Mouse (Mus musculus) limb, embryonic 14.5 days (tissue): Measurements from ENCODE around the gene Pfkm. TPM values are rescaled to one million over a fixed set of nuclear protein-coding genes. Genes with fewer than 3 reads are reported as not detected.

Experiments
- ATAC-seq: fragments of 200-750 bp; cut with Nextera tagmentation; 2 replicates; pipeline ENCODE4 v1.8.0; 2017; ENCODE audit warnings: low read depth, moderate number of reproducible peaks, moderate TSS enrichment; ENCODE audit not compliant: low FRiP score
- DNase-seq: peaks from one replicate; pipeline ENCODE4 v3.0.0-alpha.2; 2015; ENCODE audit warnings: low spot score
- H3K27ac ChIP-seq: fragments of 300-500 bp; sonication (generic); replicated peaks from 2 replicates; pipeline ENCODE4 v1.5.1; 2014; ENCODE audit warnings: low read depth, mild to moderate bottlenecking, low read length, moderate library complexity, mixed read lengths
- H3K27me3 ChIP-seq: fragments of 300-500 bp; sonication (generic); 2 replicates; pipeline ENCODE4 v1.6.1; 2014; ENCODE audit warnings: low read length, mixed read lengths; ENCODE audit not compliant: control insufficient read depth, insufficient read depth
- H3K36me3 ChIP-seq: fragments of 300-500 bp; sonication (generic); 2 replicates; pipeline ENCODE4 v1.6.1; 2014; ENCODE audit warnings: mild to moderate bottlenecking, low read length, moderate library complexity, mixed read lengths; ENCODE audit not compliant: control insufficient read depth, insufficient read depth
- H3K4me1 ChIP-seq: fragments of 300-500 bp; sonication (generic); 2 replicates; pipeline ENCODE4 v1.6.1; 2014; ENCODE audit warnings: antibody characterized with exemption, low read length, mixed read lengths; ENCODE audit not compliant: control insufficient read depth, insufficient read depth
- H3K4me2 ChIP-seq: fragments of 300-500 bp; sonication (generic); replicated peaks from 2 replicates; pipeline ENCODE4 v1.6.1; 2014; ENCODE audit warnings: low read depth, mild to moderate bottlenecking, low read length, moderate library complexity; ENCODE audit not compliant: severe bottlenecking
- H3K4me3 ChIP-seq: fragments of 300-500 bp; sonication (generic); replicated peaks from 2 replicates; pipeline ENCODE4 v1.5.1; 2014; ENCODE audit warnings: low read length
- H3K9ac ChIP-seq: fragments of 300-500 bp; sonication (generic); 2 replicates; pipeline ENCODE4 v1.6.1; 2014; ENCODE audit warnings: mild to moderate bottlenecking, low read depth, low read length, moderate library complexity; ENCODE audit not compliant: severe bottlenecking
- H3K9me3 ChIP-seq: fragments of 300-500 bp; sonication (generic); 2 replicates; pipeline ENCODE4 v1.6.1; 2016; ENCODE audit warnings: low read length; ENCODE audit not compliant: control insufficient read depth
- POLR2A ChIP-seq: fragments of 200-500 bp; IDR thresholded peaks from 2 replicates; pipeline ENCODE4 v1.8.0; 2012; ENCODE audit warnings: inconsistent platforms, mild to moderate bottlenecking, moderate library complexity, borderline replicate concordance; ENCODE audit not compliant: insufficient read depth, insufficient read length; ENCODE audit errors: extremely low read depth
- WGBS: fragments of 180-500 bp; shearing (Covaris S2); extraction: QIAGEN DNeasy Blood & Tissue Kit; methylation state at CpG from one replicate; pipeline ENCODE4 v1.1.7; 2014; 5-methylcytosine and 5-hydroxymethylcytosine counted together
- polyA plus RNA-seq, 2 experiments: library from polyadenylated mRNA; depleted of rRNA in 1 of 2; stranded (reverse) in 1 of 2; unstranded in 1 of 2; fragments of >200 nt; fragmentation: Nextera tagmentation in 1 of 2; extraction: Ambion mirVana in 1 of 2; gene quantifications; 2 replicates each; pipeline versions ENCODE4 v1.2.1 to v1.2.3; 2012 to 2014

The Pfkm gene
- polyA plus RNA-seq, 2 experiments: 49.8 to 75.8 TPM

GRCm38 (mm10) chr15:98055246-98055645, 37.1 kb upstream of the Pfkm start:
- WGBS: 37% methylated on average over 5 of the region's 5 CpGs
- no peak for TF ChIP-seq POLR2A

GRCm38 (mm10) chr15:98065881-98066280, 26.5 kb upstream of the Pfkm start:
- no peaks in the 10 kb centered on the region for H3K27me3 ChIP-seq
- WGBS: 93% methylated on average over 5 of the region's 5 CpGs
- no peak overlapping the region for H3K4me3 ChIP-seq
- DNase-seq (no peak), ATAC-seq (no peak)
- H3K9me3 ChIP-seq: no peaks in the 10 kb centered on the region
- H3K9ac ChIP-seq: no peak overlapping the region
- H3K4me2 ChIP-seq: no peak overlapping the region
- peaks cover 85% of the 10 kb centered on the region for H3K36me3 ChIP-seq
- no peak overlapping the region for H3K27ac ChIP-seq
- TF ChIP-seq POLR2A: no peak
- no peaks in the 10 kb centered on the region for H3K4me1 ChIP-seq

More at GRCm38 (mm10) chr15:98055246-98055645, 37.1 kb upstream of the Pfkm start:
- ATAC-seq (no peak), DNase-seq (peak; percentile 60)
- Histone ChIP-seq H3K4me2 (no peak overlapping the region), H3K36me3 (peaks cover 67% of the 10 kb centered on the region), H3K9ac (no peak overlapping the region), H3K4me3 (no peak overlapping the region), H3K9me3 (no peaks in the 10 kb centered on the region), H3K4me1 (no peaks in the 10 kb centered on the region), H3K27ac (no peak overlapping the region), H3K27me3 (no peaks in the 10 kb centered on the region)

- no peak overlapping the region for H3K4me3 ChIP-seq
- no peak overlapping the region for H3K4me2 ChIP-seq
- TF ChIP-seq POLR2A: no peak
- peaks cover 83% of the 10 kb centered on the region for H3K36me3 ChIP-seq
- H3K4me1 ChIP-seq: no peaks in the 10 kb centered on the region
- 96% methylated on average over 12 of the region's 12 CpGs for WGBS
- DNase-seq: no peak
- H3K9me3 ChIP-seq: no peaks in the 10 kb centered on the region
- no peak for ATAC-seq
- no peak overlapping the region for H3K27ac ChIP-seq
- H3K27me3 ChIP-seq: no peaks in the 10 kb centered on the region
- H3K9ac ChIP-seq: no peak overlapping the region
These were observed 25.8 kb upstream of the Pfkm start for GRCm38 (mm10) chr15:98066602-98067001.

GRCm38 (mm10) chr15:98067492-98067891, 24.9 kb upstream of the Pfkm start:
- no peak for TF ChIP-seq POLR2A

GRCm38 (mm10) chr15:98068506-98068905, 23.9 kb upstream of the Pfkm start:
- Histone ChIP-seq H3K4me2 (no peak overlapping the region), H3K27ac (no peak overlapping the region), H3K36me3 (peaks cover 75% of the 10 kb centered on the region), H3K9me3 (no peaks in the 10 kb centered on the region), H3K9ac (no peak overlapping the region), H3K27me3 (no peaks in the 10 kb centered on the region), H3K4me3 (no peak overlapping the region), H3K4me1 (no peaks in the 10 kb centered on the region)
- TF ChIP-seq POLR2A: no peak
- ATAC-seq (no peak), DNase-seq (no peak)
- 87% methylated on average over 9 of the region's 9 CpGs for WGBS

More at GRCm38 (mm10) chr15:98067492-98067891, 24.9 kb upstream of the Pfkm start:
- Histone ChIP-seq H3K36me3 (peaks cover 86% of the 10 kb centered on the region), H3K4me2 (no peak overlapping the region), H3K27me3 (no peaks in the 10 kb centered on the region), H3K9ac (no peak overlapping the region), H3K4me3 (no peak overlapping the region), H3K9me3 (no peaks in the 10 kb centered on the region), H3K4me1 (no peaks in the 10 kb centered on the region), H3K27ac (no peak overlapping the region)
- DNase-seq (no peak), ATAC-seq (no peak)
- WGBS: 49% methylated on average over 3 of the region's 3 CpGs
